Mouse (Mus musculus): ENCODE results near the gene Exph5.

GRCm38 (mm10) chr9:53408953-53409361 is 107.5 kb downstream of the Exph5 start:
- TF ChIP-seq POLR2A (IDR thresholded peaks at IDR 0.05; ENCODE audit: low read depth, low read length) (no peak), CTCF (conservative IDR thresholded peaks at IDR 0.05; ENCODE audit: insufficient read depth, insufficient read length, low read depth, low read length) (no peak)

Data from kidney, adult 2 months (tissue).